In genomic region chr12:118186881-118187489, GRCm38 (mm10) we compare ENCODE assay signal across 9 mouse cellular contexts. TPM values are rescaled to one million over a fixed set of nuclear protein-coding genes. Genes with fewer than 3 reads are reported as not detected.
A peak's percentile ranks its signal among the peaks of the same experiment; 100 is the strongest.
DNase-seq lines count a peak whose midpoint lies in the region; ATAC-seq and TF ChIP-seq lines count a peak whose summit lies in the region.
"Had no signal": no experiment of that assay in that cellular context is flagged by ENCODE, and none has a peak within 500 bp of the region (broad histone marks: within the 10 kb centered on the region; RNA-seq: fewer than 3 reads in every experiment).

No protein-coding gene starts in this region.

- WGBS in liver, adult 2 months, result 14% methylated on average over 4 of the region's 4 CpGs
- 46% methylated on average over 4 of the region's 4 CpGs for WGBS in liver, embryonic 11.5 days

- no peaks in the 10 kb centered on the region for H3K9me3 ChIP-seq in liver, embryonic 11.5 days (ENCODE audit: control insufficient read depth, low read length)

- H3K36me3 ChIP-seq in liver, adult 2 months (ENCODE audit: control insufficient read depth, insufficient read depth, low read length), result no peaks in the 10 kb centered on the region
- no peaks in the 10 kb centered on the region for H3K36me3 ChIP-seq in liver, embryonic 11.5 days (ENCODE audit: control insufficient read depth, insufficient read depth, low read length)

- no peak overlapping the region for H3K9ac ChIP-seq in liver, adult 2 months (ENCODE audit: low read depth, low read length)
- H3K9ac ChIP-seq in liver, embryonic 11.5 days (ENCODE audit: low read depth, low read length), result no peak overlapping the region
- H3K9ac ChIP-seq: liver, embryonic 14.5 days had no signal

- H3K27me3 ChIP-seq in liver, adult 2 months (ENCODE audit: control insufficient read depth, insufficient read depth, low read length), result no peaks in the 10 kb centered on the region
- H3K27me3 ChIP-seq in liver, embryonic 11.5 days (replicated peaks; ENCODE audit: control insufficient read depth, insufficient read depth, low read length), result no peaks in the 10 kb centered on the region

- no peak overlapping the region for H3K4me2 ChIP-seq in liver, embryonic 11.5 days

- no peak for TF ChIP-seq POLR2A in liver, adult 2 months (IDR thresholded peaks at IDR 0.05; ENCODE audit: extremely low read depth, insufficient read depth, low read length)
- no peak for TF ChIP-seq POLR2A in brain, embryonic 14.5 days (IDR thresholded peaks at IDR 0.05; ENCODE audit: borderline replicate concordance, extremely low read depth, insufficient read depth, insufficient read length, poor library complexity, severe bottlenecking)

- H3K27ac ChIP-seq in liver, adult 2 months (replicated peaks; ENCODE audit: insufficient read depth, low read depth, low read length), result no peak overlapping the region
- no peak overlapping the region for H3K27ac ChIP-seq in liver, embryonic 11.5 days (ENCODE audit: low read depth, low read length)
- H3K27ac ChIP-seq: liver, embryonic 14.5 days had no signal

- H3K4me3 ChIP-seq in liver, adult 2 months (ENCODE audit: insufficient read depth, low read depth, low read length), result no peak overlapping the region; the same call in 1 of the 2 replicates
- no peak overlapping the region for H3K4me3 ChIP-seq in liver, embryonic 11.5 days (ENCODE audit: low read depth, low read length)

- H3K4me1 ChIP-seq in liver, adult 2 months (ENCODE audit: control insufficient read depth, insufficient read depth, low read length), result peaks cover 13% of the 10 kb centered on the region
- H3K4me1 ChIP-seq in liver, embryonic 11.5 days (replicated peaks; ENCODE audit: control insufficient read depth, insufficient read depth, low read length), result no peaks in the 10 kb centered on the region; the same call in 1 of the 2 replicates

- no peaks in the 10 kb centered on the region for H3K79me2 ChIP-seq in liver, adult 2 months (ENCODE audit: control insufficient read depth, insufficient read depth, low read length)

- no peak for TF ChIP-seq CTCF in liver, adult 2 months (IDR thresholded peaks at IDR 0.05; ENCODE audit: low read depth, low read length)
- TF ChIP-seq CTCF in brain, embryonic 14.5 days (IDR thresholded peaks at IDR 0.05; ENCODE audit: borderline replicate concordance, extremely low read depth, insufficient read depth, insufficient read length), result no peak

- DNase-seq in liver, adult 2 months (ENCODE audit: extremely low read depth, low read depth, low spot score), result peak; percentile 90
- no peak for DNase-seq in liver, embryonic 11.5 days (ENCODE audit: low spot score)
- DNase-seq in brain, embryonic 14.5 days (ENCODE audit: low read depth), result peak; percentile 19
- peak; percentile 61 for DNase-seq in embryo, embryonic 11 days
- peak; percentile 84 for DNase-seq in mesoderm, embryonic 11.5 days (ENCODE audit: low read depth, low spot score)
- no peak for DNase-seq in layer of hippocampus, postnatal 14 days (ENCODE audit: low spot score in 2 of 2)
- DNase-seq: heart, postnatal 4 days had no signal

- ATAC-seq in liver, embryonic 11.5 days (replicated peaks; ENCODE audit: low FRiP score), result no peak
- ATAC-seq in frontal cortex, adult (ENCODE audit: low TSS enrichment), result no peak

RNA-seq across cellular contexts. Expression of gene Dnah11, which starts 11.9 kb away (rescaled TPM):
- total RNA-seq in liver, adult 2 months (2014; rRNA removed), result 0.18 and 0.20 TPM in 2 replicates
- polyA plus RNA-seq in liver, adult 2 months (2012; rRNA removed), result 0.06 and 0.12 TPM in 2 replicates
- 0.10 and 0.22 TPM in 2 replicates for polyA plus RNA-seq in liver, embryonic 11.5 days (2014; fragmentation: Nextera tagmentation; extraction: Ambion mirVana)
- polyA plus RNA-seq in brain, embryonic 14.5 days (2012; rRNA removed), result 0.43 and 0.97 TPM in 2 replicates
- total RNA-seq in layer of hippocampus, postnatal 14 days (2021), result 1 to 10 TPM; 2.2 to 2.8 TPM

Comparison
In these comparisons a context has a peak if more than half of its experiments do, and no peak if none do; other contexts are left out.
1. DNase-seq: peak in liver, adult 2 months (single experiment), brain, embryonic 14.5 days (single experiment), embryo, embryonic 11 days (single experiment) and mesoderm, embryonic 11.5 days (single experiment); none in liver, embryonic 11.5 days (single experiment) and layer of hippocampus, postnatal 14 days (0 of 2).